Mouse (Mus musculus): ENCODE measurements at regions not wholly inside any gene's neighbourhood (a gene's known extent, or its start where the extent isn't known, plus 50 kb on each side); places are given as distances from the start of the nearest gene placed in this dataset.

- Histone ChIP-seq H3K27ac (ENCODE audit: insufficient read depth, low read length) (peak overlapping the region; percentile 79), H3K4me3 (ENCODE audit: insufficient read depth, low read length) (no peak overlapping the region), H3K4me1 (ENCODE audit: control insufficient read depth, insufficient read depth, low read length) (peaks cover 12% of the 10 kb centered on the region)
- TF ChIP-seq CTCF (IDR thresholded peaks at IDR 0.05; ENCODE audit: extremely low read depth, insufficient read depth, low read length) (no peak), POLR2A (IDR thresholded peaks at IDR 0.05; ENCODE audit: extremely low read depth, insufficient read depth, low read length) (no peak)
Observed at GRCm38 (mm10) chr10:21763017-21763964, 118.7 kb upstream of the Sgk1 start.

- Histone ChIP-seq H3K4me1 (ENCODE audit: control insufficient read depth, insufficient read depth, low read length) (peaks cover 12% of the 10 kb centered on the region), H3K27ac (ENCODE audit: insufficient read depth, low read length) (peak overlapping the region; percentile 60; the same call in 1 of the 2 replicates), H3K4me3 (ENCODE audit: insufficient read depth, low read length) (no peak overlapping the region)
- TF ChIP-seq CTCF (IDR thresholded peaks at IDR 0.05; ENCODE audit: extremely low read depth, insufficient read depth, low read length) = no peak
- no peak for TF ChIP-seq POLR2A (IDR thresholded peaks at IDR 0.05; ENCODE audit: extremely low read depth, insufficient read depth, low read length)
Observed at GRCm38 (mm10) chr10:21764090-21764489, 117.9 kb upstream of the Sgk1 start.

- no peak overlapping the region for H3K27ac ChIP-seq (ENCODE audit: insufficient read depth, low read length)
- peaks cover 12% of the 10 kb centered on the region for H3K4me1 ChIP-seq (ENCODE audit: control insufficient read depth, insufficient read depth, low read length)
- TF ChIP-seq POLR2A (IDR thresholded peaks at IDR 0.05; ENCODE audit: extremely low read depth, insufficient read depth, low read length) = no peak
- TF ChIP-seq CTCF (IDR thresholded peaks at IDR 0.05; ENCODE audit: extremely low read depth, insufficient read depth, low read length) = no peak
- no peak overlapping the region for H3K4me3 ChIP-seq (ENCODE audit: insufficient read depth, low read length)
Observed at GRCm38 (mm10) chr10:21764891-21765290, 117.1 kb upstream of the Sgk1 start.

- H3K4me3 ChIP-seq (ENCODE audit: insufficient read depth, low read length) = no peak overlapping the region
- H3K4me1 ChIP-seq (ENCODE audit: control insufficient read depth, insufficient read depth, low read length) = peaks cover 5% of the 10 kb centered on the region; the same call in 1 of the 2 replicates
- TF ChIP-seq CTCF (IDR thresholded peaks at IDR 0.05; ENCODE audit: extremely low read depth, insufficient read depth, low read length) = no peak
- TF ChIP-seq POLR2A (IDR thresholded peaks at IDR 0.05; ENCODE audit: extremely low read depth, insufficient read depth, low read length) = no peak
- H3K27ac ChIP-seq (ENCODE audit: insufficient read depth, low read length) = no peak overlapping the region
Observed at GRCm38 (mm10) chr10:21773548-21773947, 108.4 kb upstream of the Sgk1 start.

GRCm38 (mm10) chr10:21775441-21775840 is 106.5 kb upstream of the Sgk1 start:
- no peak for TF ChIP-seq CTCF (IDR thresholded peaks at IDR 0.05; ENCODE audit: extremely low read depth, insufficient read depth, low read length)
- TF ChIP-seq POLR2A (IDR thresholded peaks at IDR 0.05; ENCODE audit: extremely low read depth, insufficient read depth, low read length) = no peak
- no peak overlapping the region for H3K4me3 ChIP-seq (ENCODE audit: insufficient read depth, low read length)
- no peak overlapping the region for H3K27ac ChIP-seq (ENCODE audit: insufficient read depth, low read length)
- peaks cover 5% of the 10 kb centered on the region; the same call in 1 of the 2 replicates for H3K4me1 ChIP-seq (ENCODE audit: control insufficient read depth, insufficient read depth, low read length)

GRCm38 (mm10) chr10:21775911-21776761 is 105.8 kb upstream of the Sgk1 start:
- H3K27ac ChIP-seq (ENCODE audit: insufficient read depth, low read length) = no peak overlapping the region
- H3K4me3 ChIP-seq (ENCODE audit: insufficient read depth, low read length) = no peak overlapping the region
- TF ChIP-seq POLR2A (IDR thresholded peaks at IDR 0.05; ENCODE audit: extremely low read depth, insufficient read depth, low read length) (no peak), CTCF (IDR thresholded peaks at IDR 0.05; ENCODE audit: extremely low read depth, insufficient read depth, low read length) (no peak)
- peaks cover 5% of the 10 kb centered on the region; the same call in 1 of the 2 replicates for H3K4me1 ChIP-seq (ENCODE audit: control insufficient read depth, insufficient read depth, low read length)

- TF ChIP-seq POLR2A (IDR thresholded peaks at IDR 0.05; ENCODE audit: extremely low read depth, insufficient read depth, low read length) (no peak), CTCF (IDR thresholded peaks at IDR 0.05; ENCODE audit: extremely low read depth, insufficient read depth, low read length) (no peak)
- Histone ChIP-seq H3K27ac (ENCODE audit: insufficient read depth, low read length) (no peak overlapping the region), H3K4me3 (ENCODE audit: insufficient read depth, low read length) (no peak overlapping the region), H3K4me1 (ENCODE audit: control insufficient read depth, insufficient read depth, low read length) (peaks cover 5% of the 10 kb centered on the region; the same call in 1 of the 2 replicates)
Observed at GRCm38 (mm10) chr10:21776762-21777080, 105.3 kb upstream of the Sgk1 start.

GRCm38 (mm10) chr10:21777103-21777502 is 104.9 kb upstream of the Sgk1 start:
- no peak overlapping the region for H3K27ac ChIP-seq (ENCODE audit: insufficient read depth, low read length)
- TF ChIP-seq POLR2A (IDR thresholded peaks at IDR 0.05; ENCODE audit: extremely low read depth, insufficient read depth, low read length) (no peak), CTCF (IDR thresholded peaks at IDR 0.05; ENCODE audit: extremely low read depth, insufficient read depth, low read length) (no peak)

GRCm38 (mm10) chr10:21783478-21783877 is 98.5 kb upstream of the Sgk1 start:
- Histone ChIP-seq H3K4me1 (ENCODE audit: control insufficient read depth, insufficient read depth, low read length) (0 out of 2 replicates have a peak, but pooled peaks cover 1% of the 10 kb centered on the region), H3K4me3 (ENCODE audit: insufficient read depth, low read length) (no peak overlapping the region)

More at GRCm38 (mm10) chr10:21777103-21777502, 104.9 kb upstream of the Sgk1 start:
- H3K4me1 ChIP-seq (ENCODE audit: control insufficient read depth, insufficient read depth, low read length) = peaks cover 5% of the 10 kb centered on the region; the same call in 1 of the 2 replicates
- H3K4me3 ChIP-seq (ENCODE audit: insufficient read depth, low read length) = no peak overlapping the region

More at GRCm38 (mm10) chr10:21783478-21783877, 98.5 kb upstream of the Sgk1 start:
- TF ChIP-seq CTCF (IDR thresholded peaks at IDR 0.05; ENCODE audit: extremely low read depth, insufficient read depth, low read length) = no peak
- no peak for TF ChIP-seq POLR2A (IDR thresholded peaks at IDR 0.05; ENCODE audit: extremely low read depth, insufficient read depth, low read length)
- H3K27ac ChIP-seq (ENCODE audit: insufficient read depth, low read length) = no peak overlapping the region

Data from cortical plate, adult 2 months (tissue).